Mouse (Mus musculus): ENCODE results near the gene Rps8.

DNA sequence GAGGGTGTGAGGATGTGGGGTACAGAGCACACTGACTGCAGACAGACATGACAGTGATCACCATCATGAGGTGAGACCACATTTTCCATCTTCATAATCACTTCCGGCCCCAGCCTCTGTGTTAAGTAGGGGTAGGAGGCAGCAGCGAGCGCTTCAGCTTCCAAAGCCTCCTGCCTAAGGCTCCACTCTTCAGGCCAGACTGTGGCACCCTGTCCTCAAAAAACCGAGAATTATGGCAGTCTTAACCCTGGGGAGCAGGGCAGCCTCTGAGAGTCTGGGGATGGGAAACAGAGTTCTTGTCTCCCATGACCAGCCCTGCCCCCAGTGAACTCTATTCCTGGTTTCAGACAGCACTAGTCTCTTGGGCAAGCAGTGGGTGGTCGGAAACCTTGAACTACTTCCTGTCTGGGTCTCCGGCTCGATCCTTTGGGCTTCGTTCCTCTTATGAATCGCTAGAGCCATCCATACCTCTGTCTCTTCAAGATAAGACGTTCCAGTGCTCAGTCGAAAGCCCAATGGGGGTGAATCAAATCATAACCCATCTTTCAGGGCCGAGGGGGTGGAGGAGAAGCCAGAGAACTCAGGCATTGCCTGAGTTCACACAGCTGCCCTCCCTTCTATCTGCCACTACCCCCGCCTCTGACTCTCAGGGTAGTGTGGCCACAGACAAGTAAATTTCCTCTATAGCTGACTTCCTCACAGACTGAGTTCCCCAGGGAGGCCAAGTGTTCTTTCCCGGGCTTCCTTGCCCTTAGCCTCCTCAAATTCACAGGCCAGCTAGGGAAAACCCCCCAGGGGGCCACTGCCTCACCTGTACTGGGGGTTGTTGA lies 31.3 kb downstream of the Rps8 start:
- TF ChIP-seq CTCF (IDR thresholded peaks at IDR 0.05; ENCODE audit: extremely low read depth, insufficient read depth, low read length) (no peak), POLR2A (IDR thresholded peaks at IDR 0.05; ENCODE audit: extremely low read depth, insufficient read depth, low read length) (no peak)

All from cortical plate, adult 2 months (tissue).